Mouse (Mus musculus): ENCODE measurements around the gene Nt5c3b.

Gene Nt5c3b

GRCm38 (mm10) chr11:100428612-100429199, 12.9 kb downstream of the Nt5c3b start:
- no peak for DNase-seq (ENCODE audit: extremely low spot score)

GRCm38 (mm10) chr11:100426820-100427219, 14.8 kb downstream of the Nt5c3b start:
- no peak for DNase-seq (ENCODE audit: extremely low spot score)

GRCm38 (mm10) chr11:100425851-100426250, 15.8 kb downstream of the Nt5c3b start:
- peak; percentile 52 for DNase-seq (ENCODE audit: extremely low spot score)

- no peak for DNase-seq (ENCODE audit: extremely low spot score)
These were observed 17.8 kb downstream of the Nt5c3b start for GRCm38 (mm10) chr11:100423836-100424235.

- DNase-seq (ENCODE audit: extremely low spot score) = no peak
These were observed 20.1 kb downstream of the Nt5c3b start for GRCm38 (mm10) chr11:100421537-100421936.

- peak; percentile 77 for DNase-seq (ENCODE audit: extremely low spot score)
These were observed 26.4 kb downstream of the Nt5c3b start, which contains the start of gene Fkbp10 for GRCm38 (mm10) chr11:100414914-100415822. Fkbp10 (plus strand) TSS chr11:100415697.

GRCm38 (mm10) chr11:100414021-100414913, 27.3 kb downstream of the Nt5c3b start, which contains the start of gene P3h4:
P3h4 (minus strand) TSS chr11:100414836.
- peak; percentile 89 for DNase-seq (ENCODE audit: extremely low spot score)

GRCm38 (mm10) chr11:100413541-100413940, 28.1 kb downstream of the Nt5c3b start:
- DNase-seq (ENCODE audit: extremely low spot score) = peak; percentile 12

- no peak for DNase-seq (ENCODE audit: extremely low spot score)
These were observed 29.9 kb downstream of the Nt5c3b start for GRCm38 (mm10) chr11:100411736-100412135.

GRCm38 (mm10) chr11:100409686-100410085, 31.9 kb downstream of the Nt5c3b start:
- no peak for DNase-seq (ENCODE audit: extremely low spot score)

GRCm38 (mm10) chr11:100408835-100409462, 32.7 kb downstream of the Nt5c3b start:
- DNase-seq (ENCODE audit: extremely low spot score) = no peak

- peak; percentile 53 for DNase-seq (ENCODE audit: extremely low spot score)
These were observed 33.4 kb downstream of the Nt5c3b start for GRCm38 (mm10) chr11:100408076-100408834.

GRCm38 (mm10) chr11:100406995-100407705, 34.5 kb downstream of the Nt5c3b start:
- DNase-seq (ENCODE audit: extremely low spot score) = no peak

GRCm38 (mm10) chr11:100406273-100406672, 35.3 kb downstream of the Nt5c3b start:
- no peak for DNase-seq (ENCODE audit: extremely low spot score)

- no peak for DNase-seq (ENCODE audit: extremely low spot score)
These were observed 37.0 kb downstream of the Nt5c3b start for GRCm38 (mm10) chr11:100404456-100405074.

- no peak for DNase-seq (ENCODE audit: extremely low spot score)
These were observed 38.0 kb downstream of the Nt5c3b start for GRCm38 (mm10) chr11:100403445-100404134.

GRCm38 (mm10) chr11:100402682-100403081, 38.9 kb downstream of the Nt5c3b start:
- no peak for DNase-seq (ENCODE audit: extremely low spot score)

- DNase-seq (ENCODE audit: extremely low spot score) = no peak
These were observed 39.4 kb downstream of the Nt5c3b start for GRCm38 (mm10) chr11:100402240-100402639.

GRCm38 (mm10) chr11:100400842-100401241, 40.8 kb downstream of the Nt5c3b start:
- DNase-seq (ENCODE audit: extremely low spot score) = no peak

All from embryo, embryonic 9.5 days (tissue).